Mouse (Mus musculus) lung, embryonic 14.5 days (tissue): Measurements from ENCODE around the gene Mpped1. TPM values are rescaled to one million over a fixed set of nuclear protein-coding genes. Genes with fewer than 3 reads are reported as not detected.

Experiments
- ATAC-seq: fragments of 200-750 bp; cut with Nextera tagmentation; 2 replicates; pipeline ENCODE4 v1.8.0; 2017; ENCODE audit warnings: mild to moderate bottlenecking, moderate TSS enrichment, moderate library complexity; ENCODE audit not compliant: insufficient read depth
- DNase-seq: peaks from one replicate; pipeline ENCODE4 v3.0.0-alpha.2; 2015
- H3K27ac ChIP-seq: fragments of 300-500 bp; sonication (generic); 2 replicates; pipeline ENCODE4 v1.5.1; 2014; ENCODE audit warnings: low read depth, mild to moderate bottlenecking, moderate library complexity
- H3K27me3 ChIP-seq: fragments of 300-500 bp; sonication (generic); 2 replicates; pipeline ENCODE4 v1.6.1; 2014; ENCODE audit warnings: low read length, control low read depth; ENCODE audit not compliant: insufficient read depth
- H3K36me3 ChIP-seq: fragments of 300-500 bp; sonication (generic); 2 replicates; pipeline ENCODE4 v1.6.1; 2014; ENCODE audit warnings: control low read depth; ENCODE audit not compliant: insufficient read depth
- H3K4me1 ChIP-seq: fragments of 300-500 bp; sonication (generic); 2 replicates; pipeline ENCODE4 v1.6.1; 2014; ENCODE audit warnings: antibody characterized with exemption, control low read depth; ENCODE audit not compliant: insufficient read depth
- H3K4me2 ChIP-seq: fragments of 300-500 bp; sonication (generic); 2 replicates; pipeline ENCODE4 v1.6.1; 2014; ENCODE audit warnings: mild to moderate bottlenecking
- H3K4me3 ChIP-seq: fragments of 300-500 bp; sonication (generic); 2 replicates; pipeline ENCODE4 v1.5.1; 2014; ENCODE audit warnings: low read depth, low read length
- H3K9ac ChIP-seq: fragments of 300-500 bp; sonication (generic); 2 replicates; pipeline ENCODE4 v1.6.1; 2014
- H3K9me3 ChIP-seq: fragments of 300-500 bp; sonication (generic); 2 replicates; pipeline ENCODE4 v1.6.1; 2016; ENCODE audit warnings: low read depth, low read length, control low read depth
- CTCF ChIP-seq: IDR thresholded peaks from 2 replicates; pipeline ENCODE4 v1.5.1; 2016; ENCODE audit warnings: antibody characterized with exemption, low read depth
- WGBS: fragments of 180-500 bp; shearing (Covaris S2); extraction: QIAGEN DNeasy Blood & Tissue Kit; methylation state at CpG from one replicate; pipeline ENCODE4 v1.1.7; 2014; 5-methylcytosine and 5-hydroxymethylcytosine counted together
- polyA plus RNA-seq: library from polyadenylated mRNA; unstranded; fragments of >200 nt; fragmentation: Nextera tagmentation; extraction: Ambion mirVana; gene quantifications from 2 replicates; pipeline ENCODE4 v1.2.1, GENCODE M21; 2014

The Mpped1 gene
- polyA plus RNA-seq, 1 experiment from 2014 or later, result 1.4 TPM

DNA sequence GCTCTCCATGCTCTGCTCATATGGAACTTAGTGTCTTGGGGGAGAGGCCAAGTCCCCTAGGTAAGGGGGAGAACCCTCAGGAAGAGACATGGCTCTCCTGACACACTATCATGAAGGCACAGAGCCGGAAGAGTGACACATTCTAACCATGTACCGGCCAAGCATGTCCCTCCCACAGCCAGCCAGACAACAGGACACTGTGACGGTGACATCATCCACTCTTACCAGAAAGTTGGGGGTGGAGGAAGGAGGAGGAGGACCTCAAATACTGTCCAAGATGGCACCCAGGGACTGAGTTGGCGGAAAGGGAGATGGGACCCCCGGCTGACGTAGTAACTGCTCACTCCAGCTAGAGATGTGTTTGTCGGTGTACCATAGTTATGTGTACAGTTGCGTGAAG is 104.6 kb downstream of the Mpped1 start:
- ATAC-seq (no peak), DNase-seq (no peak)
- Histone ChIP-seq H3K9me3 (no peaks in the 10 kb centered on the region), H3K27me3 (no peaks in the 10 kb centered on the region), H3K4me2 (no peak overlapping the region), H3K4me1 (no peaks in the 10 kb centered on the region), H3K4me3 (no peak overlapping the region), H3K9ac (no peak overlapping the region), H3K27ac (no peak overlapping the region), H3K36me3 (no peaks in the 10 kb centered on the region)
- WGBS, result 87% methylated on average over 8 of the region's 8 CpGs
- TF ChIP-seq CTCF, result no peak

DNA sequence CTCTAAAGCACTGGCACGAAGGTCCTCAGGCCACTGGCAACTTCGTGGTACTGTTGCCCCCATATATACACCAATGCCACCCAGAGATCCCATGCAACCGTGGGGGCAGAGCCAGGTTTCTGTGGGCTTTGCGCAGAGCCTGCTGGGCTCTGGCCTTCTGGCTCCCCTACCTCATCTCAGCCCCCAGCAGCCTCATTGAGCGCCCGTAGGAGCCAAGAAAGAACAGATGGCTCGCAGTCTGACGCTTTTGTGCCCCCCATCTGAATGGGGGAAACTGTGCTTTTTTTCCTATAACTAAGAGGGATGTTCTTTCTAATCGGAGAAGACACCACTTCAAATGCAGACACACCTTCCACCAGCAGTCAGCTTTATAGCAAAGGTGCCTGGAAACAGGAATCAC is 105.0 kb downstream of the Mpped1 start:
- Histone ChIP-seq H3K27me3 (no peaks in the 10 kb centered on the region), H3K9me3 (no peaks in the 10 kb centered on the region), H3K9ac (no peak overlapping the region), H3K4me1 (no peaks in the 10 kb centered on the region), H3K27ac (no peak overlapping the region), H3K36me3 (no peaks in the 10 kb centered on the region), H3K4me3 (no peak overlapping the region), H3K4me2 (no peak overlapping the region)
- no peak for ATAC-seq
- no peak for DNase-seq
- TF ChIP-seq CTCF, result no peak
- 80% methylated on average over 9 of the region's 9 CpGs for WGBS

- H3K4me1 ChIP-seq, result no peaks in the 10 kb centered on the region
- no peaks in the 10 kb centered on the region for H3K27me3 ChIP-seq
- no peaks in the 10 kb centered on the region for H3K9me3 ChIP-seq
- H3K4me2 ChIP-seq, result no peak overlapping the region
- no peak for ATAC-seq
- DNase-seq, result no peak
- no peak overlapping the region for H3K4me3 ChIP-seq
- no peak overlapping the region for H3K9ac ChIP-seq
- no peak for TF ChIP-seq CTCF
- WGBS, result 78% methylated on average over 15 of the region's 15 CpGs
- no peak overlapping the region for H3K27ac ChIP-seq
- no peaks in the 10 kb centered on the region for H3K36me3 ChIP-seq
Measured at GRCm38 (mm10) chr15:83892871-83893270, 113.6 kb downstream of the Mpped1 start.

- ATAC-seq (no peak), DNase-seq (no peak)
- Histone ChIP-seq H3K4me2 (no peak overlapping the region), H3K9ac (no peak overlapping the region), H3K27me3 (no peaks in the 10 kb centered on the region), H3K36me3 (no peaks in the 10 kb centered on the region), H3K4me1 (no peaks in the 10 kb centered on the region), H3K27ac (no peak overlapping the region), H3K9me3 (no peaks in the 10 kb centered on the region), H3K4me3 (no peak overlapping the region)
- whole genome bisulfite sequencing, result 73% methylated on average over 7 of the region's 7 CpGs
- no peak for TF ChIP-seq CTCF
Measured at GRCm38 (mm10) chr15:83894261-83894660, 115.0 kb downstream of the Mpped1 start.

DNA sequence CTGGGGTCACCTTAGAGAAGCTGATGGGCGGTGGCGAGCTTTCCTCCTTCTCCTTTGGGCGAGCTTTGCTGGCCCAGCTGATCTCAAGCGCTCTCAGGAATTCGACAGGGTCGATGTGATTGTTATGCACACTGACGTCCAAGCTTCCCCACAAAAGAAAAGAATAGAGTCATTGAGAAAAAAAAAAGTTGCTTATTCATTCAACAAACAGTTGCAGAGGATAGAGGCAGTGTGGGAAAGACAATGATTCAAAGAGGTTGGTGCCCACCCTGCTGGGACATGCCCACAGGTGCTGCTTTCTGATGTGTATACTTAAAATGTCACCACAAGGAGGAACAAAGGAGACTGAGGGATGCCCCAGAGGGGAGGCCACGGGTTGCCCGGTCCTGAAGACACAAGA is 116.7 kb downstream of the Mpped1 start:
- Histone ChIP-seq H3K4me3 (no peak overlapping the region), H3K4me1 (no peaks in the 10 kb centered on the region), H3K27ac (no peak overlapping the region), H3K27me3 (no peaks in the 10 kb centered on the region), H3K9ac (no peak overlapping the region), H3K9me3 (no peaks in the 10 kb centered on the region), H3K4me2 (no peak overlapping the region), H3K36me3 (no peaks in the 10 kb centered on the region)
- WGBS, result 44% methylated on average over 9 of the region's 9 CpGs
- no peak for TF ChIP-seq CTCF
- ATAC-seq (no peak), DNase-seq (no peak)

- H3K27me3 ChIP-seq, result no peaks in the 10 kb centered on the region
- no peaks in the 10 kb centered on the region for H3K36me3 ChIP-seq
- H3K4me2 ChIP-seq, result no peak overlapping the region
- DNase-seq, result peak; percentile 13
- WGBS, result 59% methylated on average over 9 of the region's 9 CpGs
- no peak for TF ChIP-seq CTCF
- H3K27ac ChIP-seq, result no peak overlapping the region
- H3K9ac ChIP-seq, result no peak overlapping the region
- no peak for ATAC-seq
- H3K4me3 ChIP-seq, result no peak overlapping the region
- H3K9me3 ChIP-seq, result no peaks in the 10 kb centered on the region
- no peaks in the 10 kb centered on the region for H3K4me1 ChIP-seq
Measured at GRCm38 (mm10) chr15:83897286-83897685, 118.0 kb downstream of the Mpped1 start.

GRCm38 (mm10) chr15:83906472-83906871 is 127.2 kb downstream of the Mpped1 start:
- Histone ChIP-seq H3K4me3 (no peak overlapping the region), H3K27me3 (no peaks in the 10 kb centered on the region), H3K9ac (no peak overlapping the region), H3K4me2 (no peak overlapping the region), H3K36me3 (no peaks in the 10 kb centered on the region), H3K4me1 (no peaks in the 10 kb centered on the region), H3K9me3 (no peaks in the 10 kb centered on the region), H3K27ac (no peak overlapping the region)
- WGBS, result 75% methylated on average over 13 of the region's 13 CpGs
- no peak for ATAC-seq
- TF ChIP-seq CTCF, result no peak
- DNase-seq, result no peak

Other genes with a start within 250 kb of the Mpped1 start
- gene Tspo, start 215.9 kb upstream of the Mpped1 start, polyA plus RNA-seq, result 76.9 and 83.9 TPM in 2 replicates
- 38.8 and 43.1 TPM in 2 replicates for gene Mcat, start 215.7 kb upstream of the Mpped1 start, polyA plus RNA-seq
- gene Ttll12, start 184.3 kb upstream of the Mpped1 start, polyA plus RNA-seq, result 40.1 and 43.5 TPM in 2 replicates
- 4.1 and 6.0 TPM in 2 replicates for gene Scube1, start 54.4 kb upstream of the Mpped1 start, polyA plus RNA-seq